Mouse (Mus musculus): ENCODE results near the gene Rngtt. TPM values are rescaled to one million over a fixed set of nuclear protein-coding genes. Genes with fewer than 3 reads are reported as not detected.
"Not testable (repeated sequence)": the region's sequence is repeated elsewhere in the genome, so short reads cannot be mapped to it uniquely, and the experiment has no call there.

Gene Rngtt
- total RNA-seq, 1 experiment, result 23.5 TPM

- Histone ChIP-seq H3K9me3 (ENCODE audit: control insufficient read depth, insufficient read depth, low read depth, low read length) (no peaks in the 10 kb centered on the region), H3K9ac (ENCODE audit: insufficient read depth, low read depth, low read length, poor library complexity, severe bottlenecking) (peak overlapping the region; percentile 29; the same call in 1 of the 2 replicates), H3K27ac (ENCODE audit: insufficient read depth, low read depth, low read length, poor library complexity, severe bottlenecking) (no peak overlapping the region), H3K36me3 (ENCODE audit: control insufficient read depth, insufficient read depth, low read length, poor library complexity, severe bottlenecking) (peaks cover 3% of the 10 kb centered on the region; the same call in 1 of the 2 replicates), H3K4me1 (ENCODE audit: control insufficient read depth in 2 of 2, insufficient read depth in 2 of 2, low read length in 2 of 2, poor library complexity in 1 of 2) (peaks cover 0 to 7% of the 10 kb centered on the region in 2 experiments; a peak in 2 of 4 replicates), H3K4me3 (ENCODE audit: insufficient read depth in 1 of 2, low read depth in 1 of 2, low read length in 2 of 2, poor library complexity in 1 of 2, severe bottlenecking in 1 of 2) (no peak overlapping the region)
- TF ChIP-seq MAFK (IDR thresholded peaks at IDR 0.05; ENCODE audit: insufficient read depth, low read depth, low read length) (no peak), HCFC1 (IDR thresholded peaks at IDR 0.05; ENCODE audit: borderline replicate concordance, insufficient read depth, low read length) (no peak), ZC3H11A (IDR thresholded peaks at IDR 0.05; ENCODE audit: borderline replicate concordance, low read depth, low read length) (no peak), ZNF384 (IDR thresholded peaks at IDR 0.05; ENCODE audit: low read depth, low read length) (no peak), CHD2 (IDR thresholded peaks at IDR 0.05; ENCODE audit: low read depth, low read length) (no peak)
- DNase-seq (ENCODE audit: low read depth, low spot score), result no peak
- in situ Hi-C loops (cut with MboI; ENCODE audit: low sequenced_read_pairs in 2 of 2, unreplicated experiment in 2 of 2), result no loop called here
These were observed 3.0 kb upstream of the Rngtt start for GRCm38 (mm10) chr4:33307146-33307545.

GRCm38 (mm10) chr4:33310840-33311437, 828 bp downstream of the Rngtt start:
- Histone ChIP-seq H3K4me3 (ENCODE audit: insufficient read depth in 1 of 2, low read depth in 1 of 2, low read length in 2 of 2, poor library complexity in 1 of 2, severe bottlenecking in 1 of 2) (peak overlapping the region; percentile 77 to 98), H3K9ac (ENCODE audit: insufficient read depth, low read depth, low read length, poor library complexity, severe bottlenecking) (peak overlapping the region; percentile 98), H3K9me3 (ENCODE audit: control insufficient read depth, insufficient read depth, low read depth, low read length) (no peaks in the 10 kb centered on the region), H3K36me3 (ENCODE audit: control insufficient read depth, insufficient read depth, low read length, poor library complexity, severe bottlenecking) (no peaks in the 10 kb centered on the region; the same call in 1 of the 2 replicates), H3K4me1 (ENCODE audit: control insufficient read depth in 2 of 2, insufficient read depth in 2 of 2, low read length in 2 of 2, poor library complexity in 1 of 2) (peaks cover 0 to 12% of the 10 kb centered on the region in 2 experiments; a peak in 3 of 4 replicates), H3K27ac (ENCODE audit: insufficient read depth, low read depth, low read length, poor library complexity, severe bottlenecking) (no peak overlapping the region)
- in situ Hi-C loops (cut with MboI; ENCODE audit: low sequenced_read_pairs in 2 of 2, unreplicated experiment in 2 of 2), result no loop called here
- TF ChIP-seq ZC3H11A (IDR thresholded peaks at IDR 0.05; ENCODE audit: borderline replicate concordance, low read depth, low read length) (no peak), HCFC1 (IDR thresholded peaks at IDR 0.05; ENCODE audit: borderline replicate concordance, insufficient read depth, low read length) (no peak), CHD2 (IDR thresholded peaks at IDR 0.05; ENCODE audit: low read depth, low read length) (no peak), MAFK (IDR thresholded peaks at IDR 0.05; ENCODE audit: insufficient read depth, low read depth, low read length) (no peak), ZNF384 (IDR thresholded peaks at IDR 0.05; ENCODE audit: low read depth, low read length) (no peak)
- no peak for DNase-seq (ENCODE audit: low read depth, low spot score)

GRCm38 (mm10) chr4:33314150-33314549, 4.0 kb downstream of the Rngtt start:
- TF ChIP-seq ZNF384 (IDR thresholded peaks at IDR 0.05; ENCODE audit: low read depth, low read length), result peak; percentile 78; the same call in 1 of the 2 replicates
- H3K36me3 ChIP-seq (ENCODE audit: control insufficient read depth, insufficient read depth, low read length, poor library complexity, severe bottlenecking); H3K27ac ChIP-seq (ENCODE audit: insufficient read depth, low read depth, low read length, poor library complexity, severe bottlenecking); H3K9ac ChIP-seq (ENCODE audit: insufficient read depth, low read depth, low read length, poor library complexity, severe bottlenecking); H3K9me3 ChIP-seq (ENCODE audit: control insufficient read depth, insufficient read depth, low read depth, low read length); in situ Hi-C loops (cut with MboI; ENCODE audit: low sequenced_read_pairs in 2 of 2, unreplicated experiment in 2 of 2); H3K4me3 ChIP-seq (ENCODE audit: insufficient read depth in 1 of 2, low read depth in 1 of 2, low read length in 2 of 2, poor library complexity in 1 of 2, severe bottlenecking in 1 of 2); DNase-seq (ENCODE audit: low read depth, low spot score): not testable (repeated sequence)
- H3K4me1 ChIP-seq (ENCODE audit: control insufficient read depth in 2 of 2, insufficient read depth in 2 of 2, low read length in 2 of 2, poor library complexity in 1 of 2), result peaks cover 0 to 13% of the 10 kb centered on the region in 2 experiments; a peak in 3 of 4 replicates

GRCm38 (mm10) chr4:33315840-33316239, 5.7 kb downstream of the Rngtt start:
- DNase-seq (ENCODE audit: low read depth, low spot score), result no peak
- peaks cover 0 to 12% of the 10 kb centered on the region in 2 experiments; a peak in 3 of 4 replicates for H3K4me1 ChIP-seq (ENCODE audit: control insufficient read depth in 2 of 2, insufficient read depth in 2 of 2, low read length in 2 of 2, poor library complexity in 1 of 2)
- TF ChIP-seq CHD2 (IDR thresholded peaks at IDR 0.05; ENCODE audit: low read depth, low read length), result no peak
- no peak for TF ChIP-seq MAFK (IDR thresholded peaks at IDR 0.05; ENCODE audit: insufficient read depth, low read depth, low read length)
- no peak for TF ChIP-seq ZC3H11A (IDR thresholded peaks at IDR 0.05; ENCODE audit: borderline replicate concordance, low read depth, low read length)
- TF ChIP-seq HCFC1 (IDR thresholded peaks at IDR 0.05; ENCODE audit: borderline replicate concordance, insufficient read depth, low read length), result no peak
- TF ChIP-seq ZNF384 (IDR thresholded peaks at IDR 0.05; ENCODE audit: low read depth, low read length), result no peak
- no peaks in the 10 kb centered on the region; the same call in 1 of the 2 replicates for H3K36me3 ChIP-seq (ENCODE audit: control insufficient read depth, insufficient read depth, low read length, poor library complexity, severe bottlenecking)
- in situ Hi-C loops (cut with MboI; ENCODE audit: low sequenced_read_pairs in 2 of 2, unreplicated experiment in 2 of 2), result no loop called here
- H3K9ac ChIP-seq (ENCODE audit: insufficient read depth, low read depth, low read length, poor library complexity, severe bottlenecking), result no peak overlapping the region
- H3K9me3 ChIP-seq (ENCODE audit: control insufficient read depth, insufficient read depth, low read depth, low read length), result no peaks in the 10 kb centered on the region
- no peak overlapping the region for H3K4me3 ChIP-seq (ENCODE audit: insufficient read depth in 1 of 2, low read depth in 1 of 2, low read length in 2 of 2, poor library complexity in 1 of 2, severe bottlenecking in 1 of 2)
- H3K27ac ChIP-seq (ENCODE audit: insufficient read depth, low read depth, low read length, poor library complexity, severe bottlenecking), result no peak overlapping the region
